Mouse (Mus musculus) cerebellum, adult 11 months (tissue): ENCODE results near the gene Acd.

Source experiments
- DNase-seq: peaks from one replicate; pipeline ENCODE4 v3.0.0; 2022

Acd gene

DNA sequence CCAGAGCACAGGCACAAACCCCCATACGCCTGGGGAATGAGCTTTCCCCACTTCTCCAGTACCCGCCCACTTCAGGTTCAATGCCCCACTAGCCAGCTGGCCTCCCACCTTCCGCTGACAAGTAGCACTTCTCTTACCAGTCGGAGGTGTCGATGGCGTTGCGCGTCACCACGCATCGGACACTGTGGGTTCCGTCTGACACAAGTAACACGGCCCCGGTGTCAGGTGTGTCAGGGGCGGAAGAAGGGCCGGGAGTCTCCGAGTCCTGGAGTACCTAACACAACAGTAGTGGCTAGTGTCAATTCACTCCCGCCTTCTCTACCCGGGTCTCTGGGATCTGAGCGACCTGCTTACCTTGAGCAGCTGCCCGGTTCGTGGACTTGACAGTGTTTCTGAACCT lies 336 bp downstream of the Acd start:
- DNase-seq, result no peak

DNA sequence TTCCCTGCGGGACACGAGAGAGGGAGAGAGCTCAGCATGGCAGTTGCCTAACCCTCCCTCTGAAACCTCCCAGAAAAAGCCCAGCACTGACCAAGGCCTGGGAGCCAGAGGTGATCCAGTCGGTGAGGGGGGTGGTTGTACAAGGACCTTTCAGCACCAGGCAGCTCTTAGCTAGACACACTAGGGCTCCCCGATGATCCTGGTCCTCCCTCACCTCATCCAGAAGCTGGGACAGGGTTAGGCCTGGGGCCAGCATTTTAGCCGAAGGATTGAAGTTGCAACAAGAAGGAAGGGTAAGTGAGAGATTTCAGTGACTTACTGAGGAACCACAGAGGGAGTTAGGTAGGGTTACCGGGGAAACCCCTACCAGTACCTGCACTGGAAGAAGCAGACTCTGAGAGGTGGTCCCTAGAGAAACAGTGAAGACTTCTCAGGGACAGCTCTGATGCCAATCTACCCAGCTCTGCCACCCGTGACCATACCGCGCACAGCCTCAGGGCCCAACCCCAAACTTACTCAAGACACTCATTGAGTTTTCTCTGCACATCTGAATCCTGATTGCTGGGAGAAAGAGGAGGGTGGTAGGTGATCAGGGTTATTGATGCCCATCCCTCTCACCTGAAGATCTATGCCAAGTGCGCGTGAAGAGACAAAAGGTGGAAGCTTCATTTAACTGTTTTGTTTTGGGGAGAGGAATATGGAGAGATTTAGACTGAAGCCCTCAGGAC lies 1.2 kb downstream of the Acd start:
- no peak for DNase-seq

DNA sequence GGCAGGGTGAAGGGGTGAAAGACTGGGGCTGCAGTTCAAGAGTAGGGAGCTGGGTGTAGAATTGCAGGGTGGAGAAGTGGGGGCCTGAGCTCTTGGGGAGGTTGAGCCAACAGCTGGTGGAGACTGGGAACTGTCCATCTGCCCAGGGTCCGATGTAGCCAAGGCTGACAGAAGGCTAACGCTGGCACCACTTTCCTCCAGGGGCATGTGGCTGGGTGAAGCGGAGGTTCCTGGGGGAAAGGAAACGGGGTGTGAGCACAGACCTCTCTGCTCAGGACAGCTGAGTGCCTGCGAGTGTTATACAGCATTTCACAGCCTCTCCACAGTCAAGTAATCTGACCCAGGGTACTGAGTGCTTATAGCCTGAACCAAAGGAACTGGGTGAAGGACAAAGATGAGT lies 2.2 kb downstream of the Acd start:
- no peak for DNase-seq

DNA sequence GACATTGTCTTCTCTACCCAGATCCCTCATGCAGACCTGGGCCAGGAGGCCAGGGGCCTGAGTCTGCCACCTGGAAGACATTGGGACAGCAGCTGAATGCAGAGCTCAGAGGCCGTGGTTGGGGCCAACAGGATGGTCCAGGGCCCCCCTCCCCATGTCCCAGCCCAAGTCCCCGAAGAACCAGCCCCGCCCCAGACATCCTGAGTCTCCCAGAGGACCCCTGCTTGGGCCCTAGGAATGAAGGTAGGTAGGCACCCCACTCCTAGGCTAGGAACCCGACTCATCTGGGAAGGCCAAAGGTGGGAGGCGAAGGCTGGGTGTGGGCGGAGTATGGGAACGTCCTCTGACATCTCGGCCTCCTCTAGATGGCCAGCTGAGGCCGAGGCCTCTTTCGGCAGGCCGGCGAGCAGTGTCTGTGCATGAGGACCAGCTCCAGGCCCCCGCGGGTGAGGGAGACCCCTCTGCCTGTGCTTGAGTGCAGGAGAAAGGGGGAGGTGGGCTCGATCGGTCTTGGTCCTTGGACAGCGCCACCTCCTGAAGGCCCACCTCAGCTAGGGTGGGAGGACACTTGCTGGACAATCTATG lies 3.6 kb downstream of the Acd start:
- DNase-seq, result no peak

DNA sequence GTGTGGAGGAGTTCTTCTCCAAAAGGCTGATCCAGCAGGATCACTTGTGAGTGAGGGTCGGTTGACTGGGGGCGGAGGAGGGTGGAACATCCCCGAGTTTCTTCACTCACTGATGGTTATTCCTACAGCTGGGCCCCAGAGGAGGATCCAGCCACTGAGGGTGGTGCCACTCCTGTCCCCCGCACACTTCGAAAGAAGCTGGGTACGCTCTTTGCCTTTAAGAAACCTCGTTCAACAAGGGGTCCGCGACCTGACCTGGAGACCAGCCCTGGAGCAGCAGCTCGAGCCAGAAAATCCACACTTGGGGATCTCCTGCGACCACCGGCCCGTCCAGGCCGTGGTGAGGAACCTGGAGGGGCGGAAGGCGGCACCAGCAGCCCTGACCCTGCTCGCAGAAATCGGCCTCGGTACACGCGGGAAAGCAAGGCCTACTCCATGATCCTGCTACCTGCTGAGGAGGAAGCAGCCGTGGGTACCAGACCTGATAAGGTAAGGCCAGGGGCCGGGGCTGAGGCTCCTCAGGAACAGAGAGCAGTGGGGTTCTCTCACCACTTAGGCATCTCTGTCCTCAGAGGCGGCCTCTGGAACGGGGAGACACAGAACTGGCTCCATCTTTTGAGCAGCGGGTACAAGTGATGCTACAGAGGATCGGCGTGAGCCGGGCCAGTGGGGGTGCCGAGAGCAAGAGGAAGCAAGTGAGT lies 5.7 kb downstream of the Acd start:
- no peak for DNase-seq

DNA sequence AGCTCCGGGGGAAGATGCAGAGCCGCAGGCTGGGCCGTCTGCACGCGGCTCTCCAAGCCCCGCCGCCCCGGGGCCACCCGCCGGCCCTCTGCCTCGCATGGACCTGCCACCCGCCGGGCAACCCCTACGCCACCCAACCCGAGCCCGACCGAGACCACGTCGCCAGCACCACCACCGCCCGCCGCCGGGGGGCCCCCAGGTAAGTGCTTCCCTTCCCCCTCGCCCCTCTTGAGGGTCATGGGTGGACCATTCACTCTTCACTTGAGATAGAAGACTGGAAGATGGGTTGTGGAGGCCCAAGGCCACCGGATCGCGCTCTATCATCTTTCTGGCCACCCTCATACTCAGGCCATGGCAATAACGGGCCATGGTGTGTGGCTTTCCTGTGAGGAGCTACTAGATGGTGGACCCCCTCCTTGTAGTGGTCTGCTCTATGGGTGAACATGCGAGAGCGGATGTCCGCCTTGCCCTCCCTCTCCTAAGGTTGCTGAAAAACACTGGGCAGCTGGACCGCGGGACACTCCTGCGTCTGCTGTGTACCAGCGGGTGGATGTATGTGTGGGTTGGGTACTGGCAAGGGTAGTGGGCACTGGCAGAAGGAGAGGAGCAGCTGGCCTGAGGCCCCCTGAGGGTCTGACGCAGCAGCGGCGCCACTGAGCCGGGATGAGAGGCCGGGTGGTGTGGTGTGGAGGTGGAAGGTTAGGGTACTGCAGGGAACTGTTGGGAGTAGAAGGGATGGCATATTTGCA lies 6.7 kb downstream of the Acd start:
- peak; percentile 69 for DNase-seq

DNA sequence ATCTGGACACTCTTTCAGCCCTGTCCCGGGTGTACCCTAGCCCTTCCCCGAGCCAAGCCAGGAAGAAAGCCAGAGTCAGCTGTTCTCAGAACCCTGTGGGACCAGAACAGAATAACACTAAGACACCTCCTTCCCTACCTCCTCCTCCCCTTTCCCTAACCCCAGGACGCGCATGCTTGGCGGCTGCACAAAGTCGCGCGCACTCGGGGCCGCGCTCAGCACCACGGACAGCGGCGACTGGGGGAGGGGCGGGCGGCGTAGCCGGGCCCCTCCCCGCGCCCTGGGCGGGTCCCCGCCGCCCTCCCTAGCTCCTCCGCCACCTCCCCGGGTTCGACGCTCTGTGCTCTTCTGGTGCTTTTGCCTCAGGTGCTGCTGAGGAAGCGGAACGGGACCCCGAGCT lies 7.3 kb downstream of the Acd start:
- DNase-seq, result peak; percentile 86

DNA sequence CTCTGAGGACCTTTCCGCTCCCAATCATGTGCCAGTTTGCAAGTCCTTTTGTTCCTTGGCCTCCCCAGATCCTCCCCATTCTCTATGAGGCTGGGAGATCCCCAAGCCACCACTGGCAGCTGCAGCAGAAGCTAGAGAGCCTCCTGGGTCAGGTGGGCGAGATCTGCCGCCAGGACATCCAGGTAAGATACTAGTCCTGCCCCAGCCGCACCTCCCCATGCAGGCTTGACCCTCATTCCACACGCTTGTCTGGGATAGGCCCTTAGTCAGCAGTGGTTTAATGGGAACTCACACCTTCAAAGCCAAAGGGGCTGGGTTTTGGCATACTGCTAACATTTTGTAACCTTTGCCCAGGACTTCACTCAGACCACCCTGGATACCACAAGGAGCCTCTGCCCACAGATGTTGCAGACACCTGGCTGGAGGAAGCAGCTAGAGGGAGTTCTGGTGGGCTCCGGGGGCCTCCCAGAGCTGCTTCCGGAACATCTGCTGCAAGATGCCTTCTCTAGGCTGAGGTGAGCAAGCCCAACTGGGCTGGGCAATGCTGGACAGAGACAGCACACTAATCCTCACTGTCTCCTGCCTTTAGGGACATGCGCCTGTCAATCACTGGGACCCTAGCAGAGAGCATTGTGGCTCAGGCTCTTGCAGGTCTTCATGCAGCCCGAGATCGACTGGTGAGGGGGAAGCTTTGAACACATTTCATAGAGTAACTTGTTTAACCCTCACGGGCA lies 8.3 kb downstream of the Acd start:
- DNase-seq, result no peak

DNA sequence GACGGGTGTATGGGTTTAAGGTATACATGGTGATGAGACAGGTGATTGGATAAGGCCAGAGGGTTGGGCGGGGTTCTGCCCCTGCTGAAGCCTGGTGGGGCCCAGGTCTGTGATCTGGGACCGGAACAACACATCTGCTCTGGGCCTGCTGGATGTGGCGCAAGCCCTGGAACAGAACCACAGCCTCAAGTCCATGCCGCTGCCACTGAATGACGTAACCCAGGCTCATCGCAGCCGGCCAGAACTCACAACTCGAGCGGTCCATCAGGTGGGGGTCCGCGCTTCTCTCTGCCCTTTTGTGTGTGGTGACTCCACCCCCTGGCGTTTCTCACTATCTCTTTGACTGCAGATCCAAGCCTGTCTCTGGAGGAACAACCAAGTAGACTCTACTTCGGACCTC lies 9.9 kb downstream of the Acd start:
- no peak for DNase-seq

DNA sequence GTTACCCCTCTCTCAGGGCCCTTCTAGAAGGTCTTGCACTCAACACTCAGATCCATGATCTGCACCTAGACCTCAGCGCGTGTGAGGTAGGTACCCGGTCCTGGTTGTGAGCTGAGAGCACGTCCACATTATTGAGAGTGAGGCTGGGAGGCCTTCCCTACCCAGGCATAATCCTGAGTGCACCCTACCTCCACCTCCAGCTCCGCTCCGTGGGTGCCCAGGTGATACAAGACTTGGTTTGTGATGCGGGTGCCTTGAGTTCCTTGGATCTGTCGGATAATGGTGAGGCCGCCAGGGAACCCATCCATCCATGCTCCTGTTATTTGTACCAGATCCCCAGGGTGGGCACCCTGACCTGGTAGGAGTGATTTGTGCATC lies 10.9 kb downstream of the Acd start:
- no peak for DNase-seq

DNA sequence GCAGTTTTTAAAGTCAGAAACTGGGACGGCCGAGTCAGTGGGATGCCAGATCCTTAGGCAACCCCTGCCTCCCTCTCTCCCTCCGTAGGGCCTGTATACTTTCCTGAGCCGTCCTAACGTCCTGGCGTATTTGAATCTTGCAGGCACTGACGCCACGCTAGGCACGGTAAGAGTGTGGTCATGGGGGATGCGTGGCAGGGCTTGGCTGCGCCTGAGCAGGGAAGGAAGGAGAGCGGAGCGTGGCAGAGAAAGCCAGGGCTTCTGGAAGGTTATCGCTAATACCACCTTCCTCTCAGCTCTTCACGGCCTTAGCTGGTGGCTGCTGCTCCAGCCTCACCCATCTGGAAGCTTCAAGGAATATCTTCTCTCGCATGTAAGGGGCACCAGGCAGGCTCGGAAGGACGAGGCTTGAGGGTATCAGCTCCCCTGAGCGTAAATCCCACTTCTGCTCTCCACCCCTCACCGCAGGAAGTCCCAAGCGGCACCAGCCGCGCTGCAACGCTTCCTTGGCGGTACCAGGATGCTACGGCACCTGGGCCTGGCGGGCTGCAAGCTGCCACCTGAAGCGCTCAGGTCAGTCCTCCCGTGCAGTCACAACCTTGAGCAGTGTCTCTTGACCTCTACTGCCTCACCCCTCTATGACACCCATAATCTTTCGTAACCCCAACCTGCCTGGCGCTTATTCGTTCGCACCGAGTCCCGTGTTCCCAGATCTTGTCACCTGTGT lies 11.5 kb downstream of the Acd start:
- DNase-seq, result no peak

DNA sequence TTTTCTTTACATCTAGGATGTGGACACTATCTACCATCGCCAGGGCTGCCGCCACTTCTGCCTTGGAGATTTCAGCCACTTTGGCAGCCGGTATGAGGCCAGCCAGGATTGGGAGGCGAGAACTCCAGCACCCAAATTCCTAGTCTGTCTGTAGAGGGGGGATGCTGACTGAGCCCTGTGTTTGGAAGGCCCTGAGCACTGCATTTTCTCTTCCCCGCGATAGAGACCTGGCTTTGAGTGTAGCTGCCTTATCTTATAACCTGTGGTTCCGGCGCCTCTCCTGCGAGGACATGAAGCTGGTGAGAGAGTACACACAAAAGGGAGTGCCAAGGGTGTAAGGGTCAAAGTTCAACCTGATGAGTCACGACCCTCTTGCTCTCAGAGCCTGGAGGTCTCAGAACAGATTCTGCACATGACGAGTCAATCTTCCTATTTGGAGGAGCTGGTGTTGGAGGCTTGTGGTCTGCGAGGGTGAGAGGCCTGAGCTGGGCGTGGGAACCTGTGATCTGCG lies 12.6 kb downstream of the Acd start:
- no peak for DNase-seq

DNA sequence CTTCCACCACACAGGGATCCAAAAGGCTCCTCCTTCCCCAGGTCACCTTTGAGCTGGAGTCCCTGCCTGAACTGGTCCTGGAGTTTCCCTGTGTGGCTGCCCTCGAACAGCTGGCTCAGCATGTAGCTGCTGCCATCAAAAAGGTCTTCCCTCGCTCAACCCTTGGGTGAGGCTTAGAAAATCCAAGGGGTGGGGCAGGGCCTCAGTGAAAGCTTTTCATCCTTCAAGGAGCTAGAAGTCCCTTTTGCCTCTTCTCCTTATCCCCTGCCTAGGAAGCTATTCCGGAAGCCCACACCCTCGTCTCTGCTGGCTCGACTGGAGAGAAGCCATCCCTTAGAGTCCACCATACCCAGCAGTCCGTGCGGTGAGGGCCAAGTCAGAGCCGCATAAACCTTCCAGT lies 13.4 kb downstream of the Acd start:
- no peak for DNase-seq

DNA sequence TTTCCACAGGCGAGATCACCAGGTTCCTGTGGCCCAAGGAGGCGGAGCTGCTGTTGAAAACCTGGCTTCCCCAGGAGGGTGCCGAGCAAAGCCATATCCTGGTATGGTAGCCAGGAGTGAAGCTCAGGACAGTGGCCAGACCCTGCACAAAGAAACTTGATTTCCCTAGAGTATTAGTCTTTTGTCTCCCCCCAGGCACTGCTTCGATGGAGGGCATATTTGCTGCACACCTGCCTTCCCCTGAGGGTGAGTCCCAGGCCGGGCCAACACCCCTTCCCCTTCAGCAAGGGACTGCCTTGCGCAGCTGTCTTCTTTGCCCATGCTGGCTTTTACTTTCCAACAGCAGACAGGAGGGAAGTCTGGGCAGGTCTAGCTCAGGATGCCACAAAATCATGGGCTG lies 14.4 kb downstream of the Acd start:
- no peak for DNase-seq

DNA sequence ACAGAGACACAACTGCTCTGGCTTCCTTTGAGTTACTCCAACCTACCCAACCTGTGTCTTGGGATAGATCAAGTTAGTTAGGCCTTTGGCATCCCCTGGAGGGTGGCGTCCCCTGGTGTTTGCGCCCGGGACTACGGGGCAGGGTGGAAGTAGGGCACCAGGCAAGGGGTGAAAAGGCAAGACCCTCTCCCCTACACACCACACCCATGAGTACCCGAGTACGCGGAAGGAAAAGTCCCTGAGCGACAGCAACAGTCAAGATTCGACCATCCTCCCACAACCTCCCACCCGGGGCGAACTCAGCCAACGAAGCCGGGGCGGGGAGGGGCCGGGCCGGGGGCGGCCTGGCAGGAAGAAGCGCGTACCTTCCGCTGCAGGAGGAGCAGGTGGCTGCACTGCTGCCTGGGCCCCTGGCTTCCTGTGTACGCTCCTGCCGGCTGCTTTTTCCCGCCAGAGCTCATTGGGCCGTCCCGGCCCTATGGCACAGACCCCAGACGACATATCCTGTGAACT lies 15.1 kb downstream of the Acd start, which contains the start of gene Carmil2:
Gene Carmil2, plus strand, starts transcription at position 479 of the 513 bp plus-strand sequence.
- peak; percentile 36 for DNase-seq

DNA sequence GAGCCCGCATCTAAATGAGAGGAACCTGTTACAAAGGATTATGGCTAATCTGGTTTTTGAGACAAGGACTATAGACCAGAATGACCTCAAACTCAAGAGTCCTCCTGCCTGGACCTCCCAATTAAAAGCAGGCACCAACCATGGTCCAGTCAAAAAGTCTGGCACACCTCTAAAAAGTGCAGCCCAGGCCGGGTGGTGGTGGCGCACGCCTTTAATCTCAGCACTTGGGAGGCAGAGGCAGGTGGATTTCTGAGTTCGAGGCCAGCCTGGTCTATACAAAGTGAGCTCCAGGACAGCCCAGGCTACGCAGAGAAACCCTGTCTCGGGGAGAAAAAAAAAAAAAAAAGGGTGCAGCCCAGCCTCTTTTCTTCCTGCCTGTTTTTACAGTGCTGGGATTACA lies 15.6 kb downstream of the Acd start:
- DNase-seq, result no peak

DNA sequence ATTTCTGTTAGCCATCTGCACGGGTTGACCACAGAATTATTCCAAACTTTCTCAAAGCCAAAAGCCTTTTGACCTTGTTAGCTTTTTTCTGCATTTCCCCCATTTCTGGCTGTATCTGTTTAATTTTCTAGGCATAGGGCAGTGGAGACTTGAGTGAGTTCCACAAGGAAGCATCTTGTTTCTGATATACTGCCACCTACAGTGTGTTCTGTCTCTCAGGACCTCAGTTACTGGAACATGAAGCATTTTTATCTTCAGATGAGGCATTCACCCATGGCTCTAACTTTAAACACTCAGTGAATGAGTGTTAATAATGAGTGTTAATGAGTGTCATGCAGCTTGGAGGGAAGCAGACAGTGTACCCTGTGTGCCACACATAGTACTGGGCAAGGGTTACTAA lies 23.0 kb downstream of the Acd start:
- no peak for DNase-seq

DNA sequence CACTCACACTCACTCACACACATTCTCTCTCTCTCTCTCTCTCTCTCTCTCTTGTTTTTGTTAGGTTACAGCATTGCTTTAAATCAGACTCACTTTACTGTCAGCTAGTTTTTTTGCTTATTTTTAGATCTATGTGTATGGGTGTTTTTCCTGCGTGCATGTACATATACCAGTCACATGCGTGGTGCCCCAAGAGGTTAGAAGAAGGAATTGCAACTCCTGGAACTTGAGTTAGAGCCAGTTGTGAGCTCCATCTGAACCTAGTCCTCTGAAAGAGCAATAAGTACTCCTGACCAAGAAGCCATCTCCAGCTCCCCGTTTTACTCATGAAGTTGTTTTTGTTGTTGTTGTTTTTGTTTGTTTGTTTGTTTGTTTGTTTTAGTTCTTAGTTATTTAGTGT lies 39.7 kb downstream of the Acd start:
- DNase-seq, result no peak

DNA sequence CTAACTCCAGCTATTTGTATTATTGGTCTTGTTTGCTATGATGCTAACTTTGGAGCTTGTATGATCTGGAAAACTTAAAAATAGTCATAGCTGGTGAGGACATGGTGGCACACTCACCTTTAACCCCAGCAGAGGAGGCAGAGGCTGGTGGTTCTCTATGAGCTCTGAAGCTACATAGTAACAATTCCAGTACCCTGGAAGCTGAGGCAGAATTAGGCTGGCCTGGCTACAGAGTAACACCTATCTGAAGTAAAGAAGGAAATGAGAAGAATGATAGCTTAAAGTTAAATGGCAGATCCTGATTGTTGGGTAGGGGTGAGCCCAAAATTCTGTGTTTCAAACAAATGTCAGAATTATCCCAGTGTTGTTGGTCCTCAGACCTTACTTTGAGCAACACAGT lies 43.3 kb downstream of the Acd start:
- no peak for DNase-seq

DNA sequence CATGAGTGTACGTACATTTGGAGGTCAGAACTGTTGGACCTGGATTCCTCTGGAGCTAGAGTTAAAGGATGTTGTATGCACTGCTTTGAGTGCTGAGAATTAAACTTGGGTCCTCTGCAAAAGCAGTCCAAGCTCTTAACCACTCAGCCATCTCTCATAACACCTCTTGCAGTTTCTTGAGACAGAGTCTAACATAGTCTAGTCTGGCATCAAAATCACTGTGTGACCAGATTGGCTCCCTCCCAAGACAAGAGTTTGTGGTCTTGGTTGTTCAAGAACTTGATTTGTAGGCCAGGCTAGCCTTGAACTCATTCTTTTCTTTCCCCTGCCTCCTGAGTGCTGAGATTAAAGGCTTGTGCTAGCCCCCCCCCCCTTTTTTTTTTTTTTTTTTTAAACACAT lies 52.0 kb downstream of the Acd start:
- DNase-seq, result no peak
